Mouse (Mus musculus): ENCODE data around the gene Phyh. TPM values are rescaled to one million over a fixed set of nuclear protein-coding genes. Genes with fewer than 3 reads are reported as not detected.

Gene Phyh
- polyA plus RNA-seq, 1 experiment from 2014 or later, result 210 TPM

DNA sequence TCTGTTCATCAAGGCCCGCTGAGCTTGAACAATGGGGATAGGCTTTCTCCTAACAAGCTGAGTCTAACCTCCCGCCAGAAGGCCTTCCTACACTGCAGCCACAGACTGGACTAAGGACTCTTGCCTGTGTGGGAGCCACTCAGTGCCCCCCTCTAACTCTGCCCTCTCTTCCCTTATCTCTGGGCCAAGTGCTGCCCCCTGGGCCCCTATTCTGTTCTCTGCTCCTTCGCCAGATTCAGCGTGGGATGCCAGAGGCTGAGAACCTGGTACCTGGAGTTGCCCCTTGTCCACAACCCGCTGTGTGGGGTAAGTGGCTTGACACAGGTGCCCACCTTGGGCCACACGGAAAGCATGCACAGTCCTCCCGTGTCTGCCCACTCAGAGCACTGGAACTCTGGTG, 4.9 kb upstream of the Phyh start:
- 82% methylated on average over 7 of the region's 7 CpGs for WGBS
- Histone ChIP-seq H3K9ac (ENCODE audit: low read depth, low read length) (no peak overlapping the region), H3K4me1 (replicated peaks; ENCODE audit: control insufficient read depth, insufficient read depth, low read length) (no peaks in the 10 kb centered on the region), H3K4me3 (ENCODE audit: low read depth, low read length) (no peak overlapping the region), H3K27me3 (replicated peaks; ENCODE audit: control insufficient read depth, insufficient read depth, low read length) (no peaks in the 10 kb centered on the region), H3K9me3 (ENCODE audit: control insufficient read depth) (no peaks in the 10 kb centered on the region), H3K36me3 (ENCODE audit: control insufficient read depth, insufficient read depth) (no peaks in the 10 kb centered on the region), H3K27ac (ENCODE audit: low read depth, low read length) (no peak overlapping the region), H3K4me2 (replicated peaks; ENCODE audit: low read depth) (no peak overlapping the region)
- ATAC-seq, result no peak
- no peak for TF ChIP-seq CTCF (IDR thresholded peaks at IDR 0.05; ENCODE audit: low read depth)

DNA sequence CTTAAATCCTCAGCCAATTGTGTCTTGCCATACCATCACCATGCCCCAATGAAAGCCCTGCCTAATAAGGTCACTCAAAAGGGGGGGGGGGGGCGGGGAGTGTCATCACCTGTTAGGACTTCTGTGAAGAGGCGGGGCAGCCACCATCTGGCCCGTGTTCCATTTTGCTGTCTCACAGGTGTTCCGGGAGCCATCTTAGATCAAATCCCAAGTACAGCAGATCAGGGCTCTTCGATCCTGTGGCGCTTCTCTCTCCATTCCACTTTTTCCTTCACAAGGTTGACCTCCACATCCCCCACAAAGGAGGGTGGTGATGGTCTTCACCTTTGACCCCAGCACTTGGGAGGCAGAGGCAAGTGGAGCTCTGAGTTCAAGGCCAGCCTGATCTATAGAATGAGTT, 2.8 kb upstream of the Phyh start:
- no peaks in the 10 kb centered on the region for H3K9me3 ChIP-seq (ENCODE audit: control insufficient read depth)
- no peak for ATAC-seq
- H3K9ac ChIP-seq (ENCODE audit: low read depth, low read length), result no peak overlapping the region
- H3K27ac ChIP-seq (ENCODE audit: low read depth, low read length), result no peak overlapping the region
- H3K27me3 ChIP-seq (replicated peaks; ENCODE audit: control insufficient read depth, insufficient read depth, low read length), result no peaks in the 10 kb centered on the region
- no peaks in the 10 kb centered on the region for H3K36me3 ChIP-seq (ENCODE audit: control insufficient read depth, insufficient read depth)
- H3K4me1 ChIP-seq (replicated peaks; ENCODE audit: control insufficient read depth, insufficient read depth, low read length), result no peaks in the 10 kb centered on the region
- no peak for TF ChIP-seq CTCF (IDR thresholded peaks at IDR 0.05; ENCODE audit: low read depth)
- WGBS, result 59% methylated on average over 6 of the region's 6 CpGs
- no peak overlapping the region for H3K4me3 ChIP-seq (ENCODE audit: low read depth, low read length)
- no peak overlapping the region for H3K4me2 ChIP-seq (replicated peaks; ENCODE audit: low read depth)

DNA sequence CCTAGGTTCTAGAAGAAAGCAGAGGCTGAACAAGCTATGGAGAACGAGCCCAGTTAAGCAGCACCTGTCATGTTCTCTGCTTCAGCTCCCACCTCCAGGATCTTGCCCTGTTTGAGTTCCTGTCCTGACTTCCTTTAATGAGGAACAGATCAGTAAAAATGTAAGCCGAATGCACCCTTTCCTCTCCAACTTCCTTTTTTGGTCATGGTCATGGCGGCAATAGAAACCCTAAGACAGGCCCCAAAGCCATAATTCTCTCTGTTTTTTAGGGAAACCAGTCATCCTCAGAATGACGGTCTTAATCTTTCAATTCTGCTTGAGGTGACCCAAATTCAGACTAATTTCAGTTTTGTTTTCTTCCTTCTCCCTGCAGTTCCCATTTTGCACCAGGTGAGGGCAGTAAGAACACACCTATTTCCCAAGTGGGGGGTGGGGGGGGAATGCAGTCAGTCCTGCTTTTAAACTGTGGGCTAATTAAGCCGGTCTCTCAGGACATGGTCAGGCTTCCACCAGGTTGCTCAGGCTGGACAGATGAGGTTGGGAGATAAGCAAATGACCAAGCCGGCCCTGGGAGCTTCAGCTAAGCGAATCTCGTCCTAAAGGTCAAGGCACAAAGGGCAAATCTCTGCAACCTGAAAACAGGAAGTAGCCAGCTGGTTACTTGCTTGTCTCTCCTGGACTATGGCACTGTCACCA, 1.3 kb upstream of the Phyh start:
- WGBS, result 18% methylated on average over 8 of the region's 8 CpGs
- H3K4me3 ChIP-seq (ENCODE audit: low read depth, low read length), result peak overlapping the region; percentile 13; the same call in 1 of the 2 replicates
- TF ChIP-seq CTCF (IDR thresholded peaks at IDR 0.05; ENCODE audit: low read depth), result peak; percentile 95
- no peak overlapping the region for H3K9ac ChIP-seq (ENCODE audit: low read depth, low read length)
- no peaks in the 10 kb centered on the region for H3K36me3 ChIP-seq (ENCODE audit: control insufficient read depth, insufficient read depth)
- peak overlapping the region; percentile 45 for H3K4me2 ChIP-seq (replicated peaks; ENCODE audit: low read depth)
- no peaks in the 10 kb centered on the region for H3K4me1 ChIP-seq (replicated peaks; ENCODE audit: control insufficient read depth, insufficient read depth, low read length)
- peak; percentile 53 for ATAC-seq
- peak overlapping the region; percentile 58 for H3K27ac ChIP-seq (ENCODE audit: low read depth, low read length)
- H3K9me3 ChIP-seq (ENCODE audit: control insufficient read depth), result no peaks in the 10 kb centered on the region
- H3K27me3 ChIP-seq (replicated peaks; ENCODE audit: control insufficient read depth, insufficient read depth, low read length), result no peaks in the 10 kb centered on the region

DNA sequence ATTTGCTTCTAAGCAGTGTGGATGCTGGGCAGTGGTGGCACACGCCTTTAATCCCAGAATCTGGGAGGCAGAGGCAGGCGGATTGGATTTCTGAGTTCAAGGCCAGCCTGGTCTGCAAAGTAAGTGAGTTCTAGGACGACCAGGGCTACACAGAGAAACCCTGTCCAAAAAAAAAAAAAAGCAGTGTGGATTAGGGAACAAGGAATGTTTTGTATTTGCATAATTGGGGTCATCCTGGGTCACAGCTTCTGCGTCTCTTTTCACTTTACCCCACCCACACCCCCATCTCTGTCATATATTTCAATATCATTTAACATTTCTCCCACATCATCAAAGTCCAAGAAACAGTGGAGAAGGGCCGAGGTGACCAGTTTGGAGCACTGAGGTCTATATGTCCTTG, 2.2 kb downstream of the Phyh start:
- no peak for ATAC-seq
- Histone ChIP-seq H3K9ac (ENCODE audit: low read depth, low read length) (no peak overlapping the region), H3K4me1 (replicated peaks; ENCODE audit: control insufficient read depth, insufficient read depth, low read length) (no peaks in the 10 kb centered on the region), H3K9me3 (ENCODE audit: control insufficient read depth) (no peaks in the 10 kb centered on the region), H3K4me3 (ENCODE audit: low read depth, low read length) (no peak overlapping the region), H3K27me3 (replicated peaks; ENCODE audit: control insufficient read depth, insufficient read depth, low read length) (no peaks in the 10 kb centered on the region), H3K36me3 (ENCODE audit: control insufficient read depth, insufficient read depth) (peaks cover 5% of the 10 kb centered on the region; the same call in 1 of the 2 replicates), H3K4me2 (replicated peaks; ENCODE audit: low read depth) (no peak overlapping the region), H3K27ac (ENCODE audit: low read depth, low read length) (no peak overlapping the region)
- 87% methylated on average over 5 of the region's 5 CpGs for WGBS
- TF ChIP-seq CTCF (IDR thresholded peaks at IDR 0.05; ENCODE audit: low read depth), result no peak

DNA sequence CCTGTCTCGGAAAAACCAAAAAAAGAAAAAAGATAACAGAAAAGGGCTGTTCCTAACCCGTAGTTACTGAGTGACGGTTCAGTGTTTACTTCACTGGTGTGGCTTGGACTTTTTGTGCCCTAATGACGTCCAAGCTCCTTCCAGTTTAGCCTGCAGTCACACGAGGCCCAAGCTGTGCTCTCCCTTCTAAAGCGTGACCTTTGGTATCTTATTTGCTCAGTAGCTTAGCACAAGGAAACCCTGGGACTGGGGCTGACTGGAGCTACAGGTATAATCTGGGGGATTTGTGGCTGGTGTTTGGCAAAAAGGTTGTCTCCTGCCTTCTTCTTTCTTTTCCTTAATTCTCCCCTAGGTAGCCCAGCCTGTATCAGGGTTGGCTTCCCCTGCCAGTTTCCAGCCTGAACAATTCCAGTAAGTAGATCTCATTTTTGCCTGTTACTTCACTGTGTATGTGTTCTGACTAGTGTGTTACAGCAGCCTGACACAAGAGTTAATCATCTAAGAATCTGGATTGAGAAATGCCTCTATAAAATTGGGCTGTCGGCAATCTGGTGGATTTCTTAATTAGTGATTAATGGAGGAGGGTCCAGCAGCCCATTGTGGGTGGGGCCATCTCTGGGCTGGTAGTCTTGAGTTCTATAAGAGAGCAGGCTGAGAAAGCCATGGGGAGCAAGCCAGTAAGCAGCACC, 3.8 kb downstream of the Phyh start:
- peak; percentile 78 for ATAC-seq
- H3K4me1 ChIP-seq (replicated peaks; ENCODE audit: control insufficient read depth, insufficient read depth, low read length), result no peaks in the 10 kb centered on the region
- peaks cover 21% of the 10 kb centered on the region for H3K36me3 ChIP-seq (ENCODE audit: control insufficient read depth, insufficient read depth)
- H3K9ac ChIP-seq (ENCODE audit: low read depth, low read length), result no peak overlapping the region
- no peak overlapping the region for H3K4me3 ChIP-seq (ENCODE audit: low read depth, low read length)
- H3K27ac ChIP-seq (ENCODE audit: low read depth, low read length), result peak overlapping the region; percentile 67
- no peak overlapping the region; the same call in 1 of the 2 replicates for H3K4me2 ChIP-seq (replicated peaks; ENCODE audit: low read depth)
- WGBS, result 27% methylated on average over 7 of the region's 7 CpGs
- H3K9me3 ChIP-seq (ENCODE audit: control insufficient read depth), result no peaks in the 10 kb centered on the region
- no peak for TF ChIP-seq CTCF (IDR thresholded peaks at IDR 0.05; ENCODE audit: low read depth)
- no peaks in the 10 kb centered on the region for H3K27me3 ChIP-seq (replicated peaks; ENCODE audit: control insufficient read depth, insufficient read depth, low read length)

DNA sequence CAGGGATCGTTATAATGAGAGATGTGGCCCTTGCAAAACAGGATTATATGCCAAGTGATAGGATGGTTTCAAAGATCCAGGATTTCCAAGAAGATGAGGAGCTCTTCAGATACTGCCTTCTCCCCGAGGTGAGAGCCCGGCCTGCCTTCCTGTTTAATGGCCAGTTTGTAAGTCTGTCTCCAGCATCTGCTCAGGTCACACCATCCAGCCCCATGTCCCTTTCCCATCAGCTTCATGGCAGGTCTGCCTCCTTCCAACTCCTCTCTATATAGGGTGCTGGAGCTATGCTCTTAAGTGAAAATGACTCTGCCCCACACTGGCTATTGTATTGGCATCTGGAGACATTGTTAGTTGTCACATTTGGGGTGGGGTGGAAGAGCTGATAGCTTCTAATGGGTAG, 8.6 kb downstream of the Phyh start:
- H3K4me1 ChIP-seq (replicated peaks; ENCODE audit: control insufficient read depth, insufficient read depth, low read length), result no peaks in the 10 kb centered on the region
- peaks cover 61% of the 10 kb centered on the region for H3K36me3 ChIP-seq (ENCODE audit: control insufficient read depth, insufficient read depth)
- no peaks in the 10 kb centered on the region for H3K27me3 ChIP-seq (replicated peaks; ENCODE audit: control insufficient read depth, insufficient read depth, low read length)
- no peak overlapping the region for H3K9ac ChIP-seq (ENCODE audit: low read depth, low read length)
- H3K4me2 ChIP-seq (replicated peaks; ENCODE audit: low read depth), result no peak overlapping the region
- ATAC-seq, result no peak
- no peaks in the 10 kb centered on the region for H3K9me3 ChIP-seq (ENCODE audit: control insufficient read depth)
- 90% methylated on average over 3 of the region's 3 CpGs for WGBS
- H3K4me3 ChIP-seq (ENCODE audit: low read depth, low read length), result no peak overlapping the region
- TF ChIP-seq CTCF (IDR thresholded peaks at IDR 0.05; ENCODE audit: low read depth), result no peak
- H3K27ac ChIP-seq (ENCODE audit: low read depth, low read length), result no peak overlapping the region

All from intestine, postnatal 0 days (tissue).